Mouse (Mus musculus): ENCODE data around the gene Cpeb3.
"Not testable (repeated sequence)": the region's sequence is repeated elsewhere in the genome, so short reads cannot be mapped to it uniquely, and the experiment has no call there.

The Cpeb3 gene

DNA sequence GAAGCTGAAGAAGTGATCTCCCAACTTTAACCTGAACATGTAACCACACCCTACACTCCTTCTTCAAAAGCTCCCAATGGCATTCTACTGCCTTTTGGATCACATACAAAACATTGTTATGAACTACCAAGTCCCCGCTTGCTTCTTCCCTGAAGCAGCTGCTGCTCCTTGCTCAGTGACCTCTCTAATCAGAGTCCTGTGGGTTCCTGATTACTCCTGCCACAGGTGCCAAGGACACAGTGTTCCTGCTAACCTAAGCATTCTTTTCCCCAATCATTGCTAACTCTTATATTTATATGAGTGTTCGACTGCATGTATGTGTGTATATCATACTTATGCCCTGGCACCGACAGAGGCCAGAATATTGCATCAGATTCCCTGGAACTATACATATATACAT, 115.2 kb downstream of the Cpeb3 start:
- Histone ChIP-seq H3K36me3 (ENCODE audit: insufficient read depth, low read length) (no peaks in the 10 kb centered on the region), H3K9me3 (ENCODE audit: low read length) (no peaks in the 10 kb centered on the region), H3K4me3 (replicated peaks; ENCODE audit: low read length) (no peak overlapping the region), H3K27me3 (ENCODE audit: insufficient read depth, low read length) (no peaks in the 10 kb centered on the region), H3K4me1 (replicated peaks; ENCODE audit: low read depth, low read length) (peaks cover 13% of the 10 kb centered on the region)
- no peak for TF ChIP-seq CTCF (conservative IDR thresholded peaks at IDR 0.05; ENCODE audit: low read length)
- no peak for TF ChIP-seq POU5F1 (IDR thresholded peaks at IDR 0.05; ENCODE audit: borderline replicate concordance, low read length)
- no peak for TF ChIP-seq NANOG (IDR thresholded peaks at IDR 0.05; ENCODE audit: borderline replicate concordance, low read length)

DNA sequence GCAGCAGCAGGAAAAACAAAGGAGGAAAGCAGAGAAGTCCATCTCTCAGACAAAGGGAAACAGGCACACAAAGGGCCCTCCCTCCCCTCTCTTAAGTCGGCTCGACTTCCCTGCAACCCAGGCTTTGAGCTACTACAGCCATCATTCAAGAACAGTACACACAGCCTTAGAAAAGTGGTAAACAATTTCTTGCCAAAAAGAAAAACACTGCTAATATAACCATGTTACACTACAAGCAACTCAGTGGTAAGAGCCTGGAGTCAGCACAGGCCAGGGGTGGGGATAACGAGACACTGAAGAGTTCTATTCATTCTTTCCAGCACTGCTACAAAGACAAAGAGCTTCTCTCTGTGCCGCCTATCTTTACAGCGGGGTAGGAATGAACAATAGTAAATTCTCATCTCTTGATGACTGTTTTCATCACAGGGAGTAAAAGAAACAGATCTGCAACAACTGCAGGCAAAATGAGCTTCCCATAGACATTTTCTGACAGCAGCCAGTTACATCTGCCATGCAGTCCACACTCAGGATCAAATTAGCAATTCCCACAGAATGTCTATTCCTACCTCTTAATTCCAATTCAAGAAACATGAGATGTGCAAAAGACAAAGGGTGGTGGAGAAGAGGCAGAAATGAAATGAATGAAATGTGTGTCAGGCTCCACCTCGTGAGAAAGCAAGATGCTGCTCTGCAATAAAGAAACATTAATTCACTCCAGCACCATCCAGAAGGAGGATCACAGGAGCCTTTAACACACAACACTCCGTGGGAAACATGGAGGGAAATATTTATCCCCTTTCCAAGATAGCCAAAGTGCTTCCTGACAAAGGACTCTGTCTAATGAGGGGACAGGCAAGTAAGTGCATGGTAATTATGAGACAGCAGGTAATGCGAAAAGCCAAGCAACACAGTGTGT, 118.0 kb downstream of the Cpeb3 start:
- no peaks in the 10 kb centered on the region for H3K36me3 ChIP-seq (ENCODE audit: insufficient read depth, low read length)
- H3K4me1 ChIP-seq (replicated peaks; ENCODE audit: low read depth, low read length): peaks cover 13% of the 10 kb centered on the region
- H3K4me3 ChIP-seq (replicated peaks; ENCODE audit: low read length): no peak overlapping the region
- H3K27me3 ChIP-seq (ENCODE audit: insufficient read depth, low read length): no peaks in the 10 kb centered on the region
- TF ChIP-seq NANOG (IDR thresholded peaks at IDR 0.05; ENCODE audit: borderline replicate concordance, low read length) (no peak; the same call in 1 of the 2 replicates), CTCF (conservative IDR thresholded peaks at IDR 0.05; ENCODE audit: low read length) (no peak), POU5F1 (IDR thresholded peaks at IDR 0.05; ENCODE audit: borderline replicate concordance, low read length) (no peak)
- no peaks in the 10 kb centered on the region for H3K9me3 ChIP-seq (ENCODE audit: low read length)

GRCm38 (mm10) chr19:37088043-37088748, 120.2 kb downstream of the Cpeb3 start:
- H3K4me3 ChIP-seq (replicated peaks; ENCODE audit: low read length): no peak overlapping the region
- H3K9me3 ChIP-seq (ENCODE audit: low read length): no peaks in the 10 kb centered on the region
- H3K36me3 ChIP-seq (ENCODE audit: insufficient read depth, low read length): no peaks in the 10 kb centered on the region
- no peak for TF ChIP-seq NANOG (IDR thresholded peaks at IDR 0.05; ENCODE audit: borderline replicate concordance, low read length)
- no peak for TF ChIP-seq POU5F1 (IDR thresholded peaks at IDR 0.05; ENCODE audit: borderline replicate concordance, low read length)
- no peak for TF ChIP-seq CTCF (conservative IDR thresholded peaks at IDR 0.05; ENCODE audit: low read length)
- peaks cover 13% of the 10 kb centered on the region for H3K4me1 ChIP-seq (replicated peaks; ENCODE audit: low read depth, low read length)
- no peaks in the 10 kb centered on the region for H3K27me3 ChIP-seq (ENCODE audit: insufficient read depth, low read length)

DNA sequence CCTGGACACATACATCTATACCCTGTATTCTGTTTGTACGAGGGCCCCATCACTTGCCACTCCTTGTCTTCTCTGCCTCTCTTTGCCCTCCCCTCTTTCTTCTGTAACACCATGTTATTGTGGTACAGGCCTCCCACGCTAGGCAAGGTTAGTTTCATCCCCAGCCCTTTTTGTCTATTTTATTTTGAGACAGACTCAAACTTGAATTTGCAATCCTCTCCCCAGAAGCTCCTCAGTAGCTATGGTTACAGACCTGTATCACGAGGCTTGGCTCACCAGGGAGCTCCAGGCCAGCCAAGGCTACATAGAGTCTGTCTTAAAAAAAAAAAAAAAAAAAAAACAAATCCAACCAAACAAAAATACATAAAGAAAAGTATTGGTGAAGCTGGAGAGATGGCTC, 123.9 kb downstream of the Cpeb3 start:
- no peaks in the 10 kb centered on the region for H3K27me3 ChIP-seq (ENCODE audit: insufficient read depth, low read length)
- H3K4me1 ChIP-seq (replicated peaks; ENCODE audit: low read depth, low read length): 0 out of 2 replicates have a peak, but pooled peaks cover under 1% of the 10 kb centered on the region
- no peaks in the 10 kb centered on the region for H3K36me3 ChIP-seq (ENCODE audit: insufficient read depth, low read length)
- H3K4me3 ChIP-seq (replicated peaks; ENCODE audit: low read length): no peak overlapping the region
- TF ChIP-seq CTCF (conservative IDR thresholded peaks at IDR 0.05; ENCODE audit: low read length) (no peak), NANOG (IDR thresholded peaks at IDR 0.05; ENCODE audit: borderline replicate concordance, low read length) (no peak)
- no peaks in the 10 kb centered on the region for H3K9me3 ChIP-seq (ENCODE audit: low read length)

DNA sequence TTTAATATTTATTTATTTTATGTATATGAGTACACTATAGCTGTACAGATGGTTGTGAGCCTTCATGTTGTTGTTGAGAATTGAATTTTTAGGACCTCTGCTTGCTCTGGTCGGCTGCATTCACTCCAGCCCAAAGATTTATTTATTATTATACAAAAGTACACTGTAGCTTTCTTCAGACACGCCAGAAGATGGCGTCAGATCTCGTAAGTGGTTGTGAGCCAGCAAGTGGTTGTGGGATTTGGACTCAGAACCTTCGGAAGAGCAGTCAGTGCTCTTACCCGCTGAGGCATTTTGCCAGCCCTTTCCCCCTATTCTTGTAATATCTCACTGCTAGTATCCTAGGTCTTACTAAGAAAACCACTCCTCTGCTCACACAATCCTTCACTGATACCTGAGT, 126.9 kb downstream of the Cpeb3 start:
- Histone ChIP-seq H3K9me3 (ENCODE audit: low read length) (no peaks in the 10 kb centered on the region), H3K36me3 (ENCODE audit: insufficient read depth, low read length) (no peaks in the 10 kb centered on the region), H3K27me3 (ENCODE audit: insufficient read depth, low read length) (no peaks in the 10 kb centered on the region), H3K4me1 (replicated peaks; ENCODE audit: low read depth, low read length) (no peaks in the 10 kb centered on the region), H3K4me3 (replicated peaks; ENCODE audit: low read length) (no peak overlapping the region)
- no peak for TF ChIP-seq POU5F1 (IDR thresholded peaks at IDR 0.05; ENCODE audit: borderline replicate concordance, low read length)

DNA sequence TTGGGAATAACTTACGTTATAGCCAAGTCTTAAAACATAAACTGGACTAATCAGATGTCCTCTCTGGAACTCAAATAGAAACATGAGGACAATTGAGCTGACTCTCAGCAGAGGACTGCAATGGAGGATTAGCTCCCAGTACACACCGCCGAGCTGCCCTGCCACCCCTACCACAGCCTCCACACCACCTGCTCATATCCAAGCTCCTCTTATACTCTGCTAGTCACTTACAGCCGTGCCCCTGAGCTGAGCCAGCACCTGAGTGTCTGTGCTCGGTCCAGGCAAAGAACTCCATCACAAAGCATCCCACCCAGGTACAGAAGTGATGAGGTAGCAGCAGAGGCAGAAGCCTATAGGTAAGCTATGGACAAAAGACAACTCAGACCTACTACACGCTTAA, 129.2 kb downstream of the Cpeb3 start:
- TF ChIP-seq NANOG (IDR thresholded peaks at IDR 0.05; ENCODE audit: borderline replicate concordance, low read length) (no peak), CTCF (conservative IDR thresholded peaks at IDR 0.05; ENCODE audit: low read length) (no peak), POU5F1 (IDR thresholded peaks at IDR 0.05; ENCODE audit: borderline replicate concordance, low read length) (no peak)
- Histone ChIP-seq H3K27me3 (ENCODE audit: insufficient read depth, low read length) (no peaks in the 10 kb centered on the region), H3K9me3 (ENCODE audit: low read length) (no peaks in the 10 kb centered on the region), H3K4me3 (replicated peaks; ENCODE audit: low read length) (no peak overlapping the region), H3K36me3 (ENCODE audit: insufficient read depth, low read length) (no peaks in the 10 kb centered on the region), H3K4me1 (replicated peaks; ENCODE audit: low read depth, low read length) (peaks cover 7% of the 10 kb centered on the region; the same call in 1 of the 2 replicates)

DNA sequence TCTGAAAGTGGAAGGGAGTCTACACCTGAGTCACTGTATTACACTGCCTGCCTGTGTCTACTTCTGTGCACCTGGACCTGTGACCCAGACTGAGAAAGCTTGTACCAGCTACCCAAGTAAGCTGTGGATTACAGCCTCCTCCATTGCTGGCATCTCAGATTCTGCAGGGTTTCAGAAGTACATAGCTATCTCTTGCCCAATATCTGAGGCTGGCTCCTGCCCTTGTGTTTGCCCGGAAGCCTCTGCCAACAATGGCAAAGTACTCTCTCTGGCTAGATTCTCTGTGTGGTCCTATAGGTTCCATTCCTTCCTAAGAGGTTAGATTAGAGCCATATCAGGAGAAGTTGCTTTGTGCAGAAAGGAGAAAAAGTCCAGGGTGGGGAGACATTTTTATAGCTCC, 129.8 kb downstream of the Cpeb3 start:
- Histone ChIP-seq H3K27me3 (ENCODE audit: insufficient read depth, low read length) (no peaks in the 10 kb centered on the region), H3K36me3 (ENCODE audit: insufficient read depth, low read length) (no peaks in the 10 kb centered on the region), H3K9me3 (ENCODE audit: low read length) (no peaks in the 10 kb centered on the region), H3K4me1 (replicated peaks; ENCODE audit: low read depth, low read length) (peaks cover 7% of the 10 kb centered on the region; the same call in 1 of the 2 replicates), H3K4me3 (replicated peaks; ENCODE audit: low read length) (no peak overlapping the region)
- no peak for TF ChIP-seq POU5F1 (IDR thresholded peaks at IDR 0.05; ENCODE audit: borderline replicate concordance, low read length)
- TF ChIP-seq NANOG (IDR thresholded peaks at IDR 0.05; ENCODE audit: borderline replicate concordance, low read length): no peak
- no peak for TF ChIP-seq CTCF (conservative IDR thresholded peaks at IDR 0.05; ENCODE audit: low read length)

- H3K36me3 ChIP-seq (ENCODE audit: insufficient read depth, low read length): no peaks in the 10 kb centered on the region
- H3K4me3 ChIP-seq (replicated peaks; ENCODE audit: low read length): no peak overlapping the region
- H3K27me3 ChIP-seq (ENCODE audit: insufficient read depth, low read length): no peaks in the 10 kb centered on the region
- no peaks in the 10 kb centered on the region for H3K9me3 ChIP-seq (ENCODE audit: low read length)
- TF ChIP-seq NANOG (IDR thresholded peaks at IDR 0.05; ENCODE audit: borderline replicate concordance, low read length) (no peak), CTCF (conservative IDR thresholded peaks at IDR 0.05; ENCODE audit: low read length) (no peak), POU5F1 (IDR thresholded peaks at IDR 0.05; ENCODE audit: borderline replicate concordance, low read length) (no peak)
- peaks cover 7% of the 10 kb centered on the region; the same call in 1 of the 2 replicates for H3K4me1 ChIP-seq (replicated peaks; ENCODE audit: low read depth, low read length)
These were observed 130.3 kb downstream of the Cpeb3 start for GRCm38 (mm10) chr19:37078064-37078463.

GRCm38 (mm10) chr19:37077258-37077657, 131.1 kb downstream of the Cpeb3 start:
- H3K9me3 ChIP-seq (ENCODE audit: low read length); H3K4me3 ChIP-seq (replicated peaks; ENCODE audit: low read length); H3K27me3 ChIP-seq (ENCODE audit: insufficient read depth, low read length); H3K36me3 ChIP-seq (ENCODE audit: insufficient read depth, low read length); H3K4me1 ChIP-seq (replicated peaks; ENCODE audit: low read depth, low read length): not testable (repeated sequence)

Measured in E14TG2a.4 (cell line).